Mouse (Mus musculus) lung, embryonic 14.5 days (tissue): ENCODE data around the gene Fgfr2. TPM values are rescaled to one million over a fixed set of nuclear protein-coding genes. Genes with fewer than 3 reads are reported as not detected.

Experiments
- ATAC-seq: fragments of 200-750 bp; cut with Nextera tagmentation; 2 replicates; pipeline ENCODE4 v1.8.0; 2017; ENCODE audit warnings: mild to moderate bottlenecking, moderate TSS enrichment, moderate library complexity; ENCODE audit not compliant: insufficient read depth
- DNase-seq: peaks from one replicate; pipeline ENCODE4 v3.0.0-alpha.2; 2015
- H3K27ac ChIP-seq: fragments of 300-500 bp; sonication (generic); 2 replicates; pipeline ENCODE4 v1.5.1; 2014; ENCODE audit warnings: low read depth, mild to moderate bottlenecking, moderate library complexity
- H3K27me3 ChIP-seq: fragments of 300-500 bp; sonication (generic); 2 replicates; pipeline ENCODE4 v1.6.1; 2014; ENCODE audit warnings: low read length, control low read depth; ENCODE audit not compliant: insufficient read depth
- H3K36me3 ChIP-seq: fragments of 300-500 bp; sonication (generic); 2 replicates; pipeline ENCODE4 v1.6.1; 2014; ENCODE audit warnings: control low read depth; ENCODE audit not compliant: insufficient read depth
- H3K4me1 ChIP-seq: fragments of 300-500 bp; sonication (generic); 2 replicates; pipeline ENCODE4 v1.6.1; 2014; ENCODE audit warnings: antibody characterized with exemption, control low read depth; ENCODE audit not compliant: insufficient read depth
- H3K4me2 ChIP-seq: fragments of 300-500 bp; sonication (generic); 2 replicates; pipeline ENCODE4 v1.6.1; 2014; ENCODE audit warnings: mild to moderate bottlenecking
- H3K4me3 ChIP-seq: fragments of 300-500 bp; sonication (generic); 2 replicates; pipeline ENCODE4 v1.5.1; 2014; ENCODE audit warnings: low read depth, low read length
- H3K9ac ChIP-seq: fragments of 300-500 bp; sonication (generic); 2 replicates; pipeline ENCODE4 v1.6.1; 2014
- H3K9me3 ChIP-seq: fragments of 300-500 bp; sonication (generic); 2 replicates; pipeline ENCODE4 v1.6.1; 2016; ENCODE audit warnings: low read depth, low read length, control low read depth
- CTCF ChIP-seq: IDR thresholded peaks from 2 replicates; pipeline ENCODE4 v1.5.1; 2016; ENCODE audit warnings: antibody characterized with exemption, low read depth
- WGBS: fragments of 180-500 bp; shearing (Covaris S2); extraction: QIAGEN DNeasy Blood & Tissue Kit; methylation state at CpG from one replicate; pipeline ENCODE4 v1.1.7; 2014; 5-methylcytosine and 5-hydroxymethylcytosine counted together
- polyA plus RNA-seq: library from polyadenylated mRNA; unstranded; fragments of >200 nt; fragmentation: Nextera tagmentation; extraction: Ambion mirVana; gene quantifications from 2 replicates; pipeline ENCODE4 v1.2.1, GENCODE M21; 2014

Fgfr2 gene
- polyA plus RNA-seq, 1 experiment from 2014 or later = 179 TPM

- WGBS = 70% methylated on average over 5 of the region's 5 CpGs
- H3K36me3 ChIP-seq = no peaks in the 10 kb centered on the region
- no peak overlapping the region for H3K27ac ChIP-seq
- no peak for ATAC-seq
- no peak for DNase-seq
- H3K9me3 ChIP-seq = no peaks in the 10 kb centered on the region
- no peak overlapping the region for H3K4me2 ChIP-seq
- H3K4me1 ChIP-seq = 0 out of 2 replicates have a peak, but pooled peaks cover 3% of the 10 kb centered on the region
- H3K27me3 ChIP-seq = no peaks in the 10 kb centered on the region
- H3K9ac ChIP-seq = no peak overlapping the region
- no peak overlapping the region for H3K4me3 ChIP-seq
- TF ChIP-seq CTCF = no peak
These were observed 777.6 kb downstream of the Fgfr2 start for GRCm38 (mm10) chr7:132345526-132346070.

DNA sequence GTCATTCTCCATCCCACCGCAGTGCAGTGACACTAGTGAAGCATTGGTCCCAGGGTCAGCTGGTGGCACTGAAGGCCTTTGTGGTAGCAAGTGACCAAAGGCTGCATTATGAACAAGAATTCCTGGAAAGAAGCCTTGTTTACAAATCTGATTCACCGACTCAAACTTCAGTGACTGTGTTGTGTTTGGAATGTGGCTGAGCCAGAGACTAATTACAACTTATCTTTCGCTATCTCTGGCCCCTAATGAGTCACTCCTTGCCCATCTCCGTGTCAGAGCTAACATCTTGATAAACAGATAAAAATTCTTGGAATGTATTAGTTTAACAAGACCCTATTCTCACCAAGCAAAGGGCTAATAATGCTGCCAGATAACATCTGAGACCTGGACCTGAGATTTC, 778.5 kb downstream of the Fgfr2 start:
- 0 out of 2 replicates have a peak, but pooled peaks cover 3% of the 10 kb centered on the region for H3K4me1 ChIP-seq
- no peaks in the 10 kb centered on the region for H3K36me3 ChIP-seq
- H3K27me3 ChIP-seq = no peaks in the 10 kb centered on the region
- no peak for ATAC-seq
- DNase-seq = no peak
- H3K9me3 ChIP-seq = no peaks in the 10 kb centered on the region
- no peak overlapping the region for H3K27ac ChIP-seq
- WGBS = 28% methylated on average over 4 of the region's 4 CpGs
- no peak overlapping the region for H3K4me2 ChIP-seq
- no peak overlapping the region for H3K9ac ChIP-seq
- TF ChIP-seq CTCF = no peak
- no peak overlapping the region for H3K4me3 ChIP-seq

DNA sequence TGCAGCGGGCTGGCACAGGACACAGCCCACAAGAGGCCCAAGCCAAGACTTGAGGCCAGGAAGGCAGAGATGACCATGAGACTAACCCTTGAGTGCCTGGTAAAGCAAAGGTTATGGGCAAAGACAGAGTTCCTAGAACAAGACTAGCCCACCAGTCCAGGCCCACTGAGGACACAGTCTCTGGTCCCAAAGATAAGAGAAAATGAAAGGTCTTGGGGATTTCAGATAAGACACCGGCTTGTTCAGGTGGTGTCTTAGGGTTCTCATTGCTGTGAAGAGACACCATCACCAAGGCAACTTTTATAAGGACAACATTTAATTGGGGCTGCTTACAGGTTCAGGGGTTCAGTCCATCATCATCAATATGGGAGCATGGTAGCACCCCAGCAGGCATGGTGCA, 779.2 kb downstream of the Fgfr2 start:
- Histone ChIP-seq H3K27ac (no peak overlapping the region), H3K4me1 (0 out of 2 replicates have a peak, but pooled peaks cover 3% of the 10 kb centered on the region), H3K9me3 (no peaks in the 10 kb centered on the region), H3K9ac (no peak overlapping the region), H3K4me3 (no peak overlapping the region), H3K4me2 (no peak overlapping the region), H3K27me3 (no peaks in the 10 kb centered on the region), H3K36me3 (no peaks in the 10 kb centered on the region)
- no peak for TF ChIP-seq CTCF
- 87% methylated on average over 2 of the region's 2 CpGs for WGBS
- DNase-seq = no peak
- no peak for ATAC-seq

DNA sequence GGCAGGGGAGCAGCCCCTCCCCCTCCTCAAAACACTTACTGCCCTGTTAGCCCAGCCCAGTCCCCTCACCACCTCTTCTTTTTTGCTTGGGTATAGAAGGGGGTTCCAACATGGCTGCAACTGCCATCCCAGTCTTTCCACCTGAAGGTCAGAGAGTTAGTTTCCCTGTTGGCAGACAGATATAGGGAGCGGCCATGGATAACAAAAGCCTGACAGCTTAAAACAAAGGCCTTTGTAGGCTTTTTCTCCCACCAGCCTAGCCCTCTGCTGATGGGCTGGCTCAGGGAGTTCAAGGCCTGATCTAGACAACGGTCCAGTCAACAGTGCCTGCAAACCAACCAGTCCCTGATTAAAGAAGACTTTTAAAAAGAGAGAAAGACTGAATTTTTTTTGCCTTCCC, 780.0 kb downstream of the Fgfr2 start:
- H3K27me3 ChIP-seq = no peaks in the 10 kb centered on the region
- 0 out of 2 replicates have a peak, but pooled peaks cover 3% of the 10 kb centered on the region for H3K4me1 ChIP-seq
- no peak overlapping the region for H3K9ac ChIP-seq
- H3K4me2 ChIP-seq = no peak overlapping the region
- no peak overlapping the region for H3K4me3 ChIP-seq
- WGBS = 80% methylated on average over 2 of the region's 2 CpGs
- no peak for TF ChIP-seq CTCF
- H3K9me3 ChIP-seq = no peaks in the 10 kb centered on the region
- H3K36me3 ChIP-seq = no peaks in the 10 kb centered on the region
- no peak overlapping the region for H3K27ac ChIP-seq
- ATAC-seq (no peak), DNase-seq (no peak)

GRCm38 (mm10) chr7:132339041-132339839, 783.9 kb downstream of the Fgfr2 start:
- H3K4me2 ChIP-seq = no peak overlapping the region
- no peak overlapping the region for H3K4me3 ChIP-seq
- ATAC-seq (no peak), DNase-seq (peak; percentile 56)
- H3K27ac ChIP-seq = peak overlapping the region; percentile 80
- no peaks in the 10 kb centered on the region for H3K27me3 ChIP-seq
- no peaks in the 10 kb centered on the region for H3K36me3 ChIP-seq
- H3K9me3 ChIP-seq = no peaks in the 10 kb centered on the region
- no peak overlapping the region for H3K9ac ChIP-seq
- 64% methylated on average over 14 of the region's 14 CpGs for WGBS
- H3K4me1 ChIP-seq = peaks cover 11% of the 10 kb centered on the region
- no peak for TF ChIP-seq CTCF

- no peak overlapping the region for H3K4me2 ChIP-seq
- H3K4me3 ChIP-seq = no peak overlapping the region
- H3K4me1 ChIP-seq = peaks cover 11% of the 10 kb centered on the region
- TF ChIP-seq CTCF = no peak
- ATAC-seq (peak; percentile 21; the same call in 1 of the 2 replicates), DNase-seq (peak; percentile 71)
- H3K27ac ChIP-seq = peak overlapping the region; percentile 19
- no peak overlapping the region for H3K9ac ChIP-seq
- H3K36me3 ChIP-seq = no peaks in the 10 kb centered on the region
- 53% methylated on average over 6 of the region's 6 CpGs for whole genome bisulfite sequencing
- no peaks in the 10 kb centered on the region for H3K9me3 ChIP-seq
- no peaks in the 10 kb centered on the region for H3K27me3 ChIP-seq
These were observed 784.8 kb downstream of the Fgfr2 start for GRCm38 (mm10) chr7:132338350-132338749.

- peaks cover 11% of the 10 kb centered on the region for H3K4me1 ChIP-seq
- H3K36me3 ChIP-seq = no peaks in the 10 kb centered on the region
- no peak overlapping the region for H3K4me2 ChIP-seq
- no peak for TF ChIP-seq CTCF
- 53% methylated on average over 11 of the region's 11 CpGs for WGBS
- DNase-seq (peak; percentile 33), ATAC-seq (peak; percentile 54; the same call in 1 of the 2 replicates)
- H3K9me3 ChIP-seq = no peaks in the 10 kb centered on the region
- H3K27ac ChIP-seq = peak overlapping the region; percentile 19; the same call in 1 of the 2 replicates
- H3K4me3 ChIP-seq = no peak overlapping the region
- no peak overlapping the region for H3K9ac ChIP-seq
- no peaks in the 10 kb centered on the region for H3K27me3 ChIP-seq
These were observed 785.8 kb downstream of the Fgfr2 start for GRCm38 (mm10) chr7:132337268-132337917.
